Mouse (Mus musculus): Measurements from ENCODE around the gene Mdp1. TPM values are rescaled to one million over a fixed set of nuclear protein-coding genes. Genes with fewer than 3 reads are reported as not detected.

Gene Mdp1
- polyA plus RNA-seq, 1 experiment: 46.0 TPM

Other genes starting within 250 kb of the Mdp1 start
- gene Dhrs4, start 181.8 kb downstream of the Mdp1 start, polyA plus RNA-seq (2012; rRNA removed): 17.1 and 17.6 TPM in 2 replicates
- gene Carmil3, start 169.9 kb downstream of the Mdp1 start, polyA plus RNA-seq (2012; rRNA removed): 69.2 and 72.1 TPM in 2 replicates
- gene Cpne6, start 150.1 kb downstream of the Mdp1 start, polyA plus RNA-seq (2012; rRNA removed): 512 and 532 TPM in 2 replicates
- 0.69 and 0.82 TPM in 2 replicates for gene Nrl, start 135.5 kb downstream of the Mdp1 start, polyA plus RNA-seq (2012; rRNA removed)
- 30.5 and 36.9 TPM in 2 replicates for gene Pck2, start 120.2 kb downstream of the Mdp1 start, polyA plus RNA-seq (2012; rRNA removed)
- gene Dcaf11, start 100.5 kb downstream of the Mdp1 start, polyA plus RNA-seq (2012; rRNA removed): 107 and 128 TPM in 2 replicates
- gene A730061H03Rik, start 100.1 kb downstream of the Mdp1 start, polyA plus RNA-seq (2012; rRNA removed): 1.3 and 1.7 TPM in 2 replicates
- 0.11 TPM in 1 of 2 replicates, not detected in the other for gene Fitm1, start 84.9 kb downstream of the Mdp1 start, polyA plus RNA-seq (2012; rRNA removed)
- 62.6 and 82.8 TPM in 2 replicates for gene Psme1, start 82.4 kb downstream of the Mdp1 start, polyA plus RNA-seq (2012; rRNA removed)
- 56.3 and 58.2 TPM in 2 replicates for gene Emc9, start 75.2 kb downstream of the Mdp1 start, polyA plus RNA-seq (2012; rRNA removed)
- gene Psme2, start 69.4 kb downstream of the Mdp1 start, polyA plus RNA-seq (2012; rRNA removed): 43.2 and 46.9 TPM in 2 replicates
- 24.2 TPM in 2 replicates for gene Rnf31, start 68.8 kb downstream of the Mdp1 start, polyA plus RNA-seq (2012; rRNA removed)
- 19.1 and 22.9 TPM in 2 replicates for gene Irf9, start 56.9 kb downstream of the Mdp1 start, polyA plus RNA-seq (2012; rRNA removed)
- gene Rec8, start 42.5 kb downstream of the Mdp1 start, polyA plus RNA-seq (2012; rRNA removed): 17.2 and 22.6 TPM in 2 replicates
- 139 and 152 TPM in 2 replicates for gene Ipo4, start 24.6 kb downstream of the Mdp1 start, polyA plus RNA-seq (2012; rRNA removed)
- gene Gm49378, start 22.6 kb downstream of the Mdp1 start, polyA plus RNA-seq (2012; rRNA removed): 4.3 and 6.2 TPM in 2 replicates
- gene Tm9sf1, start 16.7 kb downstream of the Mdp1 start, polyA plus RNA-seq (2012; rRNA removed): 33.0 and 38.5 TPM in 2 replicates
- gene Tssk4, start 10.3 kb downstream of the Mdp1 start, polyA plus RNA-seq (2012; rRNA removed): 0.78 and 1.2 TPM in 2 replicates
- gene Gmpr2, start 11.4 kb upstream of the Mdp1 start, polyA plus RNA-seq (2012; rRNA removed): 30.6 and 33.0 TPM in 2 replicates
- 351 and 383 TPM in 2 replicates for gene Nedd8, start 11.6 kb upstream of the Mdp1 start, polyA plus RNA-seq (2012; rRNA removed)
- gene Tinf2, start 21.3 kb upstream of the Mdp1 start, polyA plus RNA-seq (2012; rRNA removed): 19.2 and 21.7 TPM in 2 replicates
- gene Tgm1, start 53.4 kb upstream of the Mdp1 start, polyA plus RNA-seq (2012; rRNA removed): 0.14 and 0.21 TPM in 2 replicates
- 60.7 and 64.3 TPM in 2 replicates for gene Rabggta, start 61.8 kb upstream of the Mdp1 start, polyA plus RNA-seq (2012; rRNA removed)
- 111 and 119 TPM in 2 replicates for gene Dhrs1, start 85.2 kb upstream of the Mdp1 start, polyA plus RNA-seq (2012; rRNA removed)
- gene Nop9, start 85.2 kb upstream of the Mdp1 start, polyA plus RNA-seq (2012; rRNA removed): 8.9 and 9.0 TPM in 2 replicates
- gene Cideb, start 98.0 kb upstream of the Mdp1 start, polyA plus RNA-seq (2012; rRNA removed): 15.6 and 18.7 TPM in 2 replicates
- gene Ltb4r2, start 100.9 kb upstream of the Mdp1 start, polyA plus RNA-seq (2012; rRNA removed): 0.18 and 0.19 TPM in 2 replicates
- 0.11 and 0.14 TPM in 2 replicates for gene Ltb4r1, start 105.5 kb upstream of the Mdp1 start, polyA plus RNA-seq (2012; rRNA removed)
- gene Adcy4, start 123.6 kb upstream of the Mdp1 start, polyA plus RNA-seq (2012; rRNA removed): 4.0 and 4.3 TPM in 2 replicates
- gene Ripk3, start 128.4 kb upstream of the Mdp1 start, polyA plus RNA-seq (2012; rRNA removed): 0.67 and 0.68 TPM in 2 replicates
- gene Nfatc4, start 162.6 kb upstream of the Mdp1 start, polyA plus RNA-seq (2012; rRNA removed): 1.5 and 2.7 TPM in 2 replicates
- 3.8 and 4.3 TPM in 2 replicates for gene Nynrin, start 193.5 kb upstream of the Mdp1 start, polyA plus RNA-seq (2012; rRNA removed)
- 0.25 and 0.26 TPM in 2 replicates for gene Cbln3, start 223.9 kb upstream of the Mdp1 start, polyA plus RNA-seq (2012; rRNA removed)
- 10.3 and 12.2 TPM in 2 replicates for gene Khnyn, start 224.4 kb upstream of the Mdp1 start, polyA plus RNA-seq (2012; rRNA removed)
- 122 and 128 TPM in 2 replicates for gene Sdr39u1, start 239.8 kb upstream of the Mdp1 start, polyA plus RNA-seq (2012; rRNA removed)